Mouse (Mus musculus): ENCODE results near the gene Zfp950.

Gene Zfp950

GRCm38 (mm10) chr19:61056783-61057410, 83.7 kb downstream of the Zfp950 start:
- DNase-seq = no peak

- no peak for DNase-seq
These were observed 87.9 kb downstream of the Zfp950 start for GRCm38 (mm10) chr19:61052786-61053185.

- no peak for DNase-seq
These were observed 88.6 kb downstream of the Zfp950 start for GRCm38 (mm10) chr19:61052008-61052407.

DNA sequence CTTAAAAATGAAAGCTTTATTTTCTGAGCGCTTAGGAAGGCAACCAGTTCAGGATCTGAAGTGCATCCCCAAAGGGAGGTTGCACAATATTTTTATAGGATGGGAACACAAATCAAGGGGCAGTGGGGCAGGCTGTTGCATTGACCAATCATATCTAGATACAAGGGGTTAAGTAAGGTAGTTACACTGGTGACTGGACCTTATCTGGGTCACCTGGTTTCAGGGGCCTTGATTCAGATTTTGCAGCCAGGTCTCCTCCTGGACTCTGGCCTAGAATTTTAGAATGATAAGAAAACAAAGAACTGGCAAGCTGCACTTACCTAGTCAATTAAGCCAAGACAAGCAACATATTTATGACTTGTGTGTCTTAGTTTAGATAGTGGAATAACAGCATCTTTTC, 89.5 kb downstream of the Zfp950 start:
- no peak for DNase-seq

GRCm38 (mm10) chr19:61049413-61049812, 91.2 kb downstream of the Zfp950 start:
- peak in 1 of 2 experiments; percentile 20 for DNase-seq

DNA sequence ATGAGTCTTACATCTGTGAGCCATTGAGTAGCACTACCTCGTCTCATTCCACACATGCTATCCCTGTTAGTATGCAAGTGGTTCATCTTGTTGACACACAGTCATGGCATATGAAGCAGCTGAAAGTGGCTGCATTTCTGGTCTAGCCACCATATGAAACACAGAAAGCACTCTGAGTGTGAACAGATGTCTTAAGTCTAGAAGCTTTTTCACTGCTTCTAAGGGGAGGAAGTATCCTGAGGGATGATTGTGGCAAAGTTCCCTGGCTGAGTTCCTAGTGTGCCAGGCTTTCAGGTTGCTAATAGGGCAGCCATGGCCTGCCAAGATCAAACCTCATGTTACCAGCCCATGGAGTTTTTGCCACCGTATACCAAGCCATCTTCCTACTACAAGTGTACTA, 92.0 kb downstream of the Zfp950 start:
- no peak for DNase-seq

- DNase-seq = no peak
These were observed 101.5 kb downstream of the Zfp950 start for GRCm38 (mm10) chr19:61039151-61039550.

- no peak for DNase-seq
These were observed 109.1 kb downstream of the Zfp950 start for GRCm38 (mm10) chr19:61031570-61031969.

DNA sequence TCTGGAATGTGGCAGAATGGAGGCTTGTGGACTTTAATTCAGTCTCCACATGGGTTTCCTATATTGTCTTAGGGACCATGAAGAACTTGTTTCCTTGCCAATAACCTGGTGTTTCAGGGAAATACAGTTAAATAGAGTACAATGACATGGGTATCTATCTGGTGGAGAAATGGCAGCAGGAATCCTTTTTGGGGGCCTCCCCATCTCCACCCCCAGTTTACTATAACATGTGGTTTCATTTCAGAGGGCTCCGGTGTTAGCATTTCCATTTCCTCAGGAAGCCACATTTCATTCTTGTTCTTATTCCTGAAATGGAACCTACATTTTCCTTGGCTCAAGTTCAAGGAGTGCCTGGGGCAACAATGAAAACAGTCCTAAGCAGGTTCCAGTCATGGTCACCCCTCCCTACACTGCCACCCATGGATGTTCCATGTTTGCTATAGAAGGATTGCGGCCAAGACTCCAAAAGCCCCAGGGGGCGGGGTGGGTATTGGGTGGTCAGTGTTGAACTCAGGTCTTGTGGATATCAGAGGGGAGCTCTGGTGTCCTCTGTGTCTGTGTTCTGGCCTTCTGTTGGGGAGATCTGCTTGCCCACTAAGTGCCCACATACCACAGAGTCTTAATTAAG, 118.6 kb downstream of the Zfp950 start:
- peak; percentile 25 to 45 for DNase-seq

- DNase-seq = no peak
These were observed 119.1 kb downstream of the Zfp950 start for GRCm38 (mm10) chr19:61021502-61021901.

GRCm38 (mm10) chr19:61017477-61018266, 123.0 kb downstream of the Zfp950 start:
- no peak for DNase-seq

DNA sequence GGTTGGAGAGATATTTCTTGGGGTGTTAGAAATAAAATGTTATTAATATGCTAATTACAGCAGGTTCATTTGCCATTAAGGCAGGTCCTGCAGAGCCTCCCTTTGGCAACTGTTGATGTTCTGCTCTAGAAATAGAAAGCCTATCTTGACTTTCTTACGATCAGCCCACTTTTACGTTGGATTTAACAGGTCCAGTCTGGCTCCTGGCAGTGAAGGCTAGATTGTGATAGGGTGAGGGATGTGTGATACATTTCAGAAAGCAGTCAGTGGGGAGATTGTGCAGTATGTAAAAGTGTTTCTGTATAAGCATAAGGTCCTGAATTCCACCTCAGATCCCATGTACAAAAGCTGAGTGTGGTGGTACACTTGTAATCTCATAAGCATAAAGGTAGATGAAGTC, 131.4 kb downstream of the Zfp950 start:
- peak; percentile 10 to 26 for DNase-seq

Measured in kidney, postnatal 36 days (tissue).